Mouse (Mus musculus) G1E (cell line): Measurements from ENCODE around the gene F5.

Source experiments
- CTCF ChIP-seq: IDR thresholded peaks from 2 replicates; pipeline ENCODE4 v1.5.1; 2012; ENCODE audit warnings: low read depth, low read length, inconsistent platforms, mixed read lengths
- GATA1 ChIP-seq: IDR thresholded peaks from 2 replicates; pipeline ENCODE4 v1.6.1; 2012; ENCODE audit warnings: borderline replicate concordance, low read length, inconsistent platforms, mixed read lengths
- TAL1 ChIP-seq: conservative IDR thresholded peaks from 2 replicates; pipeline ENCODE4 v1.6.1; 2012; ENCODE audit warnings: low read depth, low read length, inconsistent platforms, mixed read lengths

DNA sequence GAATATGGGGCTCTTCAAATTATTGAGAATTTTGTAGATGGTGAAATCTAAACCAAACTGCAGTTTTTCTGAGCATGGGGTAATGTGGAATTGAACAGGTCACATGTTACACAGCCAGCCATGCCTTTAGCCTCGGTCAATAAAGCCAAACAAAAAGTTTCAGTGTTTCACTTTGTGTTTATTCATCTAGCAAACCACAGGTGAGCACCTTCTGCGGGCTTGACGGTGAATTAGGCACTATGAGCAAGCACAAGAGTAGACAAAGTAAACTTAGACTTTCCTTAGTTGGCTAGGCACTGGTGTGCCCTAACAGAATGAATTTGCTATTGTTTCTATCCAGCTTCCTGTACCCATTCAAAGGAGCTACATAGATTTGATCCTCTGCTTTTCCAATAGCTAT lies 3.3 kb downstream of the F5 start:
- TF ChIP-seq GATA1 (no peak), CTCF (no peak), TAL1 (no peak)
